Mouse (Mus musculus) midbrain, postnatal 0 days (tissue): ENCODE results near the gene 4931414P19Rik. TPM values are rescaled to one million over a fixed set of nuclear protein-coding genes. Genes with fewer than 3 reads are reported as not detected.

ENCODE experiments used
- ATAC-seq: fragments of 200-750 bp; cut with Nextera tagmentation; 2 replicates; pipeline ENCODE4 v1.8.0; 2017; ENCODE audit warnings: moderate number of reproducible peaks, mild to moderate bottlenecking, moderate TSS enrichment, moderate library complexity; ENCODE audit not compliant: low FRiP score
- DNase-seq: peaks from one replicate; pipeline ENCODE4 v3.0.0-alpha.2; 2015; ENCODE audit warnings: low spot score
- H3K27ac ChIP-seq: fragments of 300-500 bp; sonication (generic); 2 replicates; pipeline ENCODE4 v1.5.1; 2014; ENCODE audit warnings: low read depth, mild to moderate bottlenecking, low read length, mixed read lengths
- H3K27me3 ChIP-seq: fragments of 300-500 bp; sonication (generic); 2 replicates; pipeline ENCODE4 v1.6.1; 2014; ENCODE audit warnings: low read length, control low read depth, mixed read lengths; ENCODE audit not compliant: insufficient read depth
- H3K36me3 ChIP-seq: fragments of 300-500 bp; sonication (generic); 2 replicates; pipeline ENCODE4 v1.6.1; 2014; ENCODE audit warnings: low read length, control low read depth, mixed read lengths; ENCODE audit not compliant: insufficient read depth
- H3K4me1 ChIP-seq: fragments of 300-500 bp; sonication (generic); 2 replicates; pipeline ENCODE4 v1.6.1; 2014; ENCODE audit warnings: mild to moderate bottlenecking, control low read depth, antibody characterized with exemption, low read length, mixed read lengths; ENCODE audit not compliant: insufficient read depth
- H3K4me2 ChIP-seq: fragments of 300-500 bp; sonication (generic); 2 replicates; pipeline ENCODE4 v1.6.1; 2014; ENCODE audit warnings: low read depth, mild to moderate bottlenecking, low read length, mixed read lengths; ENCODE audit not compliant: poor library complexity, severe bottlenecking
- H3K4me3 ChIP-seq: fragments of 300-500 bp; sonication (generic); 2 replicates; pipeline ENCODE4 v1.5.1; 2014; ENCODE audit warnings: low read depth, mild to moderate bottlenecking, low read length, moderate library complexity
- H3K9ac ChIP-seq: fragments of 300-500 bp; sonication (generic); replicated peaks from 2 replicates; pipeline ENCODE4 v1.6.1; 2014; ENCODE audit warnings: mild to moderate bottlenecking, low read length, moderate library complexity, mixed read lengths; ENCODE audit not compliant: poor library complexity, severe bottlenecking
- H3K9me3 ChIP-seq: fragments of 300-500 bp; sonication (generic); 2 replicates; pipeline ENCODE4 v1.6.1; 2016; ENCODE audit warnings: low read length, control low read depth
- CTCF ChIP-seq: IDR thresholded peaks from 2 replicates; pipeline ENCODE4 v1.5.1; 2016; ENCODE audit warnings: antibody characterized with exemption, mild to moderate bottlenecking
- WGBS: fragments of 180-500 bp; shearing (Covaris S2); extraction: QIAGEN DNeasy Blood & Tissue Kit; methylation state at CpG from one replicate; pipeline ENCODE4 v1.1.7; 2014; 5-methylcytosine and 5-hydroxymethylcytosine counted together
- polyA plus RNA-seq: library from polyadenylated mRNA; unstranded; fragments of >200 nt; fragmentation: Nextera tagmentation; extraction: Ambion mirVana; gene quantifications from 2 replicates; pipeline ENCODE4 v1.2.1, GENCODE M21; 2015
- total RNA-seq: library from RNA; depleted of rRNA; stranded (reverse); fragments of >200 nt; gene quantifications from 2 replicates; pipeline ENCODE4 v1.2.3, GENCODE M21; 2014

Gene 4931414P19Rik
- total and polyA plus RNA-seq, 2 experiments from 2014 or later: 2.2 to 4.6 TPM

- Histone ChIP-seq H3K27me3 (peaks cover 36% of the 10 kb centered on the region), H3K36me3 (no peaks in the 10 kb centered on the region), H3K4me1 (0 out of 2 replicates have a peak, but pooled peaks cover 4% of the 10 kb centered on the region), H3K4me3 (no peak overlapping the region), H3K9me3 (no peaks in the 10 kb centered on the region), H3K27ac (no peak overlapping the region), H3K4me2 (peak overlapping the region; percentile 1; the same call in 1 of the 2 replicates), H3K9ac (no peak overlapping the region)
- DNase-seq: no peak
- WGBS: 16% methylated on average over 12 of the region's 14 CpGs
- TF ChIP-seq CTCF: no peak
- no peak for ATAC-seq
Measured at GRCm38 (mm10) chr14:54572790-54573736, 32.7 kb downstream of the 4931414P19Rik start.

GRCm38 (mm10) chr14:54572122-54572521, 33.7 kb downstream of the 4931414P19Rik start:
- Histone ChIP-seq H3K4me2 (no peak overlapping the region), H3K4me1 (0 out of 2 replicates have a peak, but pooled peaks cover 3% of the 10 kb centered on the region), H3K9me3 (no peaks in the 10 kb centered on the region), H3K27me3 (peaks cover 34% of the 10 kb centered on the region), H3K27ac (no peak overlapping the region), H3K36me3 (no peaks in the 10 kb centered on the region), H3K4me3 (no peak overlapping the region), H3K9ac (no peak overlapping the region)
- 33% methylated on average over 4 of the region's 4 CpGs for WGBS
- DNase-seq (no peak), ATAC-seq (no peak)
- TF ChIP-seq CTCF: no peak

GRCm38 (mm10) chr14:54569451-54570392, 36.1 kb downstream of the 4931414P19Rik start:
- no peak overlapping the region for H3K27ac ChIP-seq
- H3K9ac ChIP-seq: no peak overlapping the region
- no peaks in the 10 kb centered on the region for H3K4me1 ChIP-seq
- no peak overlapping the region for H3K4me3 ChIP-seq
- ATAC-seq (no peak), DNase-seq (no peak)
- H3K36me3 ChIP-seq: no peaks in the 10 kb centered on the region
- no peak for TF ChIP-seq CTCF
- 62% methylated on average over 17 of the region's 17 CpGs for WGBS
- H3K9me3 ChIP-seq: no peaks in the 10 kb centered on the region
- no peak overlapping the region for H3K4me2 ChIP-seq
- peaks cover 14% of the 10 kb centered on the region for H3K27me3 ChIP-seq

- TF ChIP-seq CTCF: peak; percentile 87
- WGBS: 74% methylated on average over 15 of the region's 15 CpGs
- ATAC-seq: no peak
Measured at GRCm38 (mm10) chr14:54568694-54569414, 36.9 kb downstream of the 4931414P19Rik start.

GRCm38 (mm10) chr14:54560527-54561242, 45.1 kb downstream of the 4931414P19Rik start:
- no peak for TF ChIP-seq CTCF
- 82% methylated on average over 14 of the region's 14 CpGs for WGBS
- Histone ChIP-seq H3K4me1 (no peaks in the 10 kb centered on the region), H3K27me3 (no peaks in the 10 kb centered on the region), H3K27ac (no peak overlapping the region), H3K4me3 (no peak overlapping the region), H3K9me3 (no peaks in the 10 kb centered on the region), H3K4me2 (no peak overlapping the region), H3K36me3 (no peaks in the 10 kb centered on the region), H3K9ac (no peak overlapping the region)
- DNase-seq: no peak
- ATAC-seq: no peak

More at GRCm38 (mm10) chr14:54568694-54569414, 36.9 kb downstream of the 4931414P19Rik start:
- peak; percentile 76 for DNase-seq
- Histone ChIP-seq H3K4me1 (no peaks in the 10 kb centered on the region), H3K9ac (no peak overlapping the region), H3K4me3 (no peak overlapping the region), H3K27me3 (peaks cover 5% of the 10 kb centered on the region), H3K36me3 (no peaks in the 10 kb centered on the region), H3K9me3 (no peaks in the 10 kb centered on the region), H3K4me2 (no peak overlapping the region), H3K27ac (no peak overlapping the region)
